Mouse (Mus musculus): ENCODE measurements around the gene Ctf1. TPM values are rescaled to one million over a fixed set of nuclear protein-coding genes. Genes with fewer than 3 reads are reported as not detected.
A peak's percentile ranks its signal among the peaks of the same experiment; 100 is the strongest.

Gene Ctf1
- 1.8 and 2.2 TPM in 2 replicates for polyA plus RNA-seq (2015; fragmentation: Nextera tagmentation; extraction: Ambion mirVana)

DNA sequence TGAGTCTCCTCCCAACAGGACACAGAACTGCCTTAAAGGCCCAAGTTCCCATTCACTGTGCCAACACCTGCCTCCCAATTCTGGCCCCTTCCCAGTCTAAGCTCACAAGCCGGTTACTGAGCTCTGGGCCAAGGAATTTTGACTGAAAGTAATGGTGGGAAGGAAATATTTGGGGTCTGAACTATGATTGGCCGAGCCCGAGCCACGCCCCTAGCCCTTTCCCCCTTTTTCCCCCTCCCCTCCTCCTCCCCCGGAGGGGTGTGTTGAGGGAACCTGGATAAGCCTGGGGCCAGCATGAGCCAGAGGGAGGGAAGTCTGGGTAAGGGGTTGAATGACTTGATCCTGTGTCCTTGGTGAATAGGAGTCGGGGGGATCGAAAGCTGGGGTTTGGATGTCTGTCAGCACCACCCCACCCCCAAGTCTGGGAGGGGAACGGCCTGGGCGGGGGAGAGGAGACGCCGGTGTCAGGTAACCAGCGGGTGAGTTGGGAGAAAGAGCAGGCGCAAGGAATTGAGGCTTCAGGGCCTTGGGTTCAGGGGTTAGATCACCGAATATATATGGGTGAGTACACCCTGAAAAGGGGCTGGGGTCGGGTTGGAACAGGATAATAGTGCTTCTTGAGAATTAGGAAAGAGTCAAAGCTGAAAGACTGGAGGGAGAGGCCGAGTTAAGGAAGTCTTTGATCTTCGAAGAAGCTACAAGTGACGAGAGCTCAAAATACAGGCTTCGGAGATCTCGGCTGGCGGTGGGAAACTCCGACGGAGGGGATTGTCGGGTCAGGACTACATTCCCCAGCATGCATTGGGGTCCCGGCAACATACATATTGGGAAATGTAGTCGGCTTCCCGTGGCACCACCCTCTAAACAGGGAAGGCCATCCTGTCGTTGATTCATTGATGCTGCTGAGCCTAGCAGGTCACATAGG lies at the start of gene Ctf1:
Gene Ctf1 (plus strand): TSS at position 276 of the 925 bp plus-strand sequence.
- Histone ChIP-seq H3K27ac (peak within 1 kb of the TSS; percentile 74), H3K4me1 (replicated peaks) (peaks cover 48% of the 10 kb centered on the region), H3K36me3 (no peaks in the 10 kb centered on the region), H3K9ac (peak within 1 kb of the TSS; percentile 61), H3K4me2 (peak within 1 kb of the TSS; percentile 69), H3K4me3 (replicated peaks) (peak within 1 kb of the TSS; percentile 48), H3K9me3 (replicated peaks) (no peaks in the 10 kb centered on the region), H3K27me3 (peaks cover 10% of the 10 kb centered on the region)
- peak; percentile 54 for DNase-seq
- WGBS (ENCODE audit: insufficient replicate concordance): 5% methylated on average over 28 of the region's 28 CpGs
- no peak for ATAC-seq (ENCODE audit: low read depth)

DNA sequence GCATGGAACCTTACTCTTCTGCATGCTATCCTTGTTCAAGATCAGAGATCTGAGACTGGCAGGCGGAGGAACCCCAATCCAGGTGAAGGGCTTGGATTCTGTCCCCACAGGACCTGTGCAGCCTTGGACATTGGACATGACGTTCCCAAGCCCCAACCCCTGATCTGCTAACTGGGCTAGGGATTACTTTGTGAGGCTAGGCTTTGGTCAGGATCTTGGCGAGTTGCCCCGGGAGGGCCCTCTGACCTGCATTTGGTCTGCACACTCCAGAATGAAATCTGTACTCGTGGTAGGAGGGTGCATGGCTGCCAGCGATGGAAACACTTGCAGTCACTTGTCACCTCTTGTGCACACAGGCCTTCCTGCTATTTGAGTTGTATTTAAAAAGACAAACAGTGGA lies 49.6 kb upstream of the Ctf1 start:
- Histone ChIP-seq H3K9me3 (replicated peaks) (no peaks in the 10 kb centered on the region), H3K4me3 (replicated peaks) (no peak overlapping the region), H3K4me1 (replicated peaks) (0 out of 2 replicates have a peak, but pooled peaks cover 6% of the 10 kb centered on the region), H3K4me2 (no peak overlapping the region), H3K27ac (no peak overlapping the region), H3K27me3 (no peaks in the 10 kb centered on the region), H3K9ac (no peak overlapping the region), H3K36me3 (no peaks in the 10 kb centered on the region)
- WGBS (ENCODE audit: insufficient replicate concordance): 68% methylated on average over 6 of the region's 6 CpGs
- DNase-seq (no peak), ATAC-seq (ENCODE audit: low read depth) (no peak)

DNA sequence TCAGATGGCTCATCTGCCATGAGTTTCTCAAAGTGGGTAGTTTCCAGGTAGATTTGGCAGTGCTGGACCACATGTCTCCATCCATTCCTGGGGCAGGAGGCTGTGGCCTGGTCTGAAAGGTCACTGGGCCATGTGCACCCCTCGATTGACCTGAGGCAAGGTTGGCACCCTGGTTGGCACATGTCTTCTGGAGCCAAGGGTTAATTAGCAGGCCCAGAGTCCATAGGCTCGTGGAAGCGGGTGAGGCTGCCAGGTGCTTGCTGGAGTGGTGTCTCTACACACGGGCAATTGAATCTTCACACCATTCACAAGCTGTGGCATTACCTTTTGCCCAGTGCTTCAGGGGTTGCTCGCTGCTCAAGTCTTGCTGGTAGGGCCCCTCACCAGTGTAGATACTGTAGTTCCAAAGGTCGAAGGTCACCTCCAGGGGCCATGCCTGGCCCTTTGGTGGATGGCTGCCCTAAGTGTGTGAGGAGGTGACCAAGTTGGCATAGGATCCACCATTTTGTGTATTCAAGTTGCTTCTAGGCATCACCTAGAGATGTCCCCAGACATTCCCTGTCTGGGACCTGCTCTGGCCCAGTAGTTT lies 46.4 kb upstream of the Ctf1 start:
- Histone ChIP-seq H3K4me1 (replicated peaks) (peaks cover 11% of the 10 kb centered on the region; the same call in 1 of the 2 replicates), H3K36me3 (no peaks in the 10 kb centered on the region), H3K4me2 (no peak overlapping the region), H3K27me3 (no peaks in the 10 kb centered on the region), H3K27ac (no peak overlapping the region), H3K4me3 (replicated peaks) (no peak overlapping the region), H3K9me3 (replicated peaks) (no peaks in the 10 kb centered on the region), H3K9ac (no peak overlapping the region)
- DNase-seq (no peak), ATAC-seq (ENCODE audit: low read depth) (no peak)
- WGBS (ENCODE audit: insufficient replicate concordance): 71% methylated on average over 6 of the region's 6 CpGs

- Histone ChIP-seq H3K9me3 (replicated peaks) (no peaks in the 10 kb centered on the region), H3K27me3 (no peaks in the 10 kb centered on the region), H3K4me2 (no peak overlapping the region), H3K4me3 (replicated peaks) (no peak overlapping the region), H3K4me1 (replicated peaks) (peaks cover 11% of the 10 kb centered on the region; the same call in 1 of the 2 replicates), H3K9ac (no peak overlapping the region), H3K36me3 (no peaks in the 10 kb centered on the region), H3K27ac (no peak overlapping the region)
- 78% methylated on average over 13 of the region's 13 CpGs for WGBS (ENCODE audit: insufficient replicate concordance)
- ATAC-seq (ENCODE audit: low read depth) (no peak), DNase-seq (no peak)
These were observed 45.9 kb upstream of the Ctf1 start for GRCm38 (mm10) chr7:127666679-127667078.

GRCm38 (mm10) chr7:127667171-127667570 lies 45.4 kb upstream of the Ctf1 start:
- ATAC-seq (ENCODE audit: low read depth) (no peak), DNase-seq (no peak)
- Histone ChIP-seq H3K4me2 (no peak overlapping the region), H3K4me1 (replicated peaks) (peaks cover 11% of the 10 kb centered on the region; the same call in 1 of the 2 replicates), H3K9ac (no peak overlapping the region), H3K9me3 (replicated peaks) (no peaks in the 10 kb centered on the region), H3K4me3 (replicated peaks) (no peak overlapping the region), H3K36me3 (no peaks in the 10 kb centered on the region), H3K27ac (no peak overlapping the region), H3K27me3 (no peaks in the 10 kb centered on the region)
- WGBS (ENCODE audit: insufficient replicate concordance): 42% methylated on average over 8 of the region's 8 CpGs

- Histone ChIP-seq H3K27me3 (no peaks in the 10 kb centered on the region), H3K4me3 (replicated peaks) (no peak overlapping the region), H3K4me2 (no peak overlapping the region), H3K27ac (peak overlapping the region; percentile 66), H3K9me3 (replicated peaks) (no peaks in the 10 kb centered on the region), H3K9ac (no peak overlapping the region), H3K4me1 (replicated peaks) (peaks cover 8% of the 10 kb centered on the region; the same call in 1 of the 2 replicates), H3K36me3 (no peaks in the 10 kb centered on the region)
- DNase-seq (no peak), ATAC-seq (ENCODE audit: low read depth) (peak; percentile 64)
- 60% methylated on average over 11 of the region's 11 CpGs for WGBS (ENCODE audit: insufficient replicate concordance)
These were observed 40.4 kb upstream of the Ctf1 start for GRCm38 (mm10) chr7:127671880-127672774.

DNA sequence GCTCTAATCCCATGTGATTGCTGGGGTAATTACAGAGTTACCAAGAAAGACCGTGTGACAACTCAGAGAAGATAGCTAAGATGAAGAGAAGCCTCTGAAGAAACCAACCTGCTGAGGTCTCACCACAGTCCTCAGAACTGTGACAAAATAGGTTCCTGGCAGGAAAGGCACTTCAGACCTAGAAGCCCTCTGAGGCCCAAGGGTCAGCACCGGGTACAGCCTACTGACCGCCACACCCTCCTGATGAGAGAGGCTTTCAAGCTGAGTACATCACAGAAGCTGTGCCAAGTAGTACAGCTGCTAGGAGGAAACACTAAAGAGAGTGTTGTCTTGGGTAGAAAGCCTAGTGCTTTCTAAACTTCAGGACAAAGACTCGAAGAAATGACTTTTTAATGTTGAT lies 39.8 kb upstream of the Ctf1 start:
- Histone ChIP-seq H3K27ac (peak overlapping the region; percentile 66), H3K4me1 (replicated peaks) (peaks cover 5% of the 10 kb centered on the region; the same call in 1 of the 2 replicates), H3K9ac (no peak overlapping the region), H3K4me2 (no peak overlapping the region), H3K4me3 (replicated peaks) (no peak overlapping the region), H3K9me3 (replicated peaks) (no peaks in the 10 kb centered on the region), H3K27me3 (no peaks in the 10 kb centered on the region), H3K36me3 (no peaks in the 10 kb centered on the region)
- no peak for ATAC-seq (ENCODE audit: low read depth)
- WGBS (ENCODE audit: insufficient replicate concordance): 61% methylated on average over 4 of the region's 4 CpGs
- no peak for DNase-seq

DNA sequence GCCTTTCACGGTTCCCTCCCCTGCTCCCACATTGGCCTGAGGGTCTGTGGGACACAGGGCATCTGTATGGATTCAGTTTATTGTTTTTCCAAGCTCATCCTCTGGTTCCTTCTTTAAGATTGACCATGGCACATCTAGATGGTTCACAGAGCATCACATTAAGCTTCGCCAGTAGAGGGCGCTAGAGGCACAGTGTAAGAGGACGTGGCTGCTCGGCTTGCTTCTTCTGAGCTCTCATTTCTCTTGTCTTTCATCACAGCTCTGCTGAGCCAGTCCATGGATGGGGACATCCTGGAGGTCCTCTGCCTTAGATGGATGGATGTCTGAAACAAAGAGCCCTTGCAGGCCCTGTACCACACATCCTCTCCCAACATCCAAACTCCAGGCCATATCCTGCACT lies 37.6 kb upstream of the Ctf1 start:
- no peaks in the 10 kb centered on the region for H3K36me3 ChIP-seq
- no peaks in the 10 kb centered on the region for H3K4me1 ChIP-seq (replicated peaks)
- H3K27me3 ChIP-seq: no peaks in the 10 kb centered on the region
- ATAC-seq (ENCODE audit: low read depth) (peak; percentile 40), DNase-seq (peak; percentile 66)
- H3K4me3 ChIP-seq (replicated peaks): no peak overlapping the region
- WGBS (ENCODE audit: insufficient replicate concordance): 2% methylated on average over 5 of the region's 5 CpGs
- H3K9me3 ChIP-seq (replicated peaks): no peaks in the 10 kb centered on the region
- no peak overlapping the region for H3K9ac ChIP-seq
- H3K27ac ChIP-seq: no peak overlapping the region
- no peak overlapping the region for H3K4me2 ChIP-seq

DNA sequence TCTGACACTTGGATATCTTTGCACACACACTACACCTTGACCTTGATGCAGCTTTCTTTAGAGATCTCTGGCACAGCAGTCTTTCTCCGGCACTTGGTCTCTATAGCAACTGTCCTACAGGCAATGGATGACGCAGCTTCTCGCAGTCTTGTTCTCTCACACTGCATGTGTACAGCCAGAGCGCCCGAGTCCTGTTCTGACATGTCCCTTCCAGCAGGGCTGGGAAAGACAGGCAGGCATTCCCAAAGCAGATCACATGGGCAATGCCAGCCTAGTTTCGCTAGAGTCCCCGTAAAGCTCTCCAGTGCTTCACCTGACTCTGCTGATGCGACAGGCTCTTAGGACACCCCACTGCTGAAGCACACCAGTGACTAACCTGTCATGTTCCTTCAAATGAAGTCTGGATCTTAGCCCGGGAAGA lies 37.1 kb upstream of the Ctf1 start:
- DNase-seq (no peak), ATAC-seq (ENCODE audit: low read depth) (no peak; the same call in 1 of the 2 replicates)
- H3K4me3 ChIP-seq (replicated peaks): no peak overlapping the region
- no peaks in the 10 kb centered on the region for H3K9me3 ChIP-seq (replicated peaks)
- no peak overlapping the region for H3K27ac ChIP-seq
- H3K9ac ChIP-seq: no peak overlapping the region
- H3K4me2 ChIP-seq: no peak overlapping the region
- H3K27me3 ChIP-seq: no peaks in the 10 kb centered on the region
- no peaks in the 10 kb centered on the region for H3K4me1 ChIP-seq (replicated peaks)
- no peaks in the 10 kb centered on the region for H3K36me3 ChIP-seq
- 80% methylated on average over 9 of the region's 9 CpGs for WGBS (ENCODE audit: insufficient replicate concordance)

GRCm38 (mm10) chr7:127677077-127677476 lies 35.5 kb upstream of the Ctf1 start:
- 41% methylated on average over 6 of the region's 6 CpGs for WGBS (ENCODE audit: insufficient replicate concordance)
- DNase-seq: peak; percentile 63
- Histone ChIP-seq H3K36me3 (no peaks in the 10 kb centered on the region), H3K9me3 (replicated peaks) (no peaks in the 10 kb centered on the region), H3K27me3 (no peaks in the 10 kb centered on the region), H3K4me2 (no peak overlapping the region), H3K4me1 (replicated peaks) (peaks cover 6% of the 10 kb centered on the region), H3K27ac (no peak overlapping the region), H3K9ac (no peak overlapping the region), H3K4me3 (replicated peaks) (no peak overlapping the region)
- no peak for ATAC-seq (ENCODE audit: low read depth)

GRCm38 (mm10) chr7:127677609-127678008 lies 34.9 kb upstream of the Ctf1 start:
- no peak overlapping the region for H3K27ac ChIP-seq
- H3K4me2 ChIP-seq: no peak overlapping the region
- no peaks in the 10 kb centered on the region for H3K27me3 ChIP-seq
- H3K4me3 ChIP-seq (replicated peaks): no peak overlapping the region
- no peak for ATAC-seq (ENCODE audit: low read depth)
- WGBS (ENCODE audit: insufficient replicate concordance): 76% methylated on average over 4 of the region's 4 CpGs
- peaks cover 12% of the 10 kb centered on the region for H3K4me1 ChIP-seq (replicated peaks)
- H3K9ac ChIP-seq: no peak overlapping the region
- no peaks in the 10 kb centered on the region for H3K9me3 ChIP-seq (replicated peaks)
- no peak for DNase-seq
- no peaks in the 10 kb centered on the region for H3K36me3 ChIP-seq
